Mouse (Mus musculus) heart, embryonic 13.5 days (tissue): ENCODE measurements around the gene Lrrc75b. TPM values are rescaled to one million over a fixed set of nuclear protein-coding genes. Genes with fewer than 3 reads are reported as not detected.
A peak's percentile ranks its signal among the peaks of the same experiment; 100 is the strongest.
"Not testable (repeated sequence)": the region's sequence is repeated elsewhere in the genome, so short reads cannot be mapped to it uniquely, and the experiment has no call there.

Experiments
- ATAC-seq: fragments of 200-750 bp; cut with Nextera tagmentation; 2 replicates; pipeline ENCODE4 v1.8.0; 2017; ENCODE audit warnings: moderate TSS enrichment; ENCODE audit not compliant: insufficient number of reproducible peaks, low FRiP score, low TSS enrichment; ENCODE audit errors: extremely low read depth
- H3K27ac ChIP-seq: fragments of 300-500 bp; sonication (generic); replicated peaks from 2 replicates; pipeline ENCODE4 v1.5.1; 2015; ENCODE audit warnings: moderate library complexity, mild to moderate bottlenecking, inconsistent platforms
- H3K27me3 ChIP-seq: fragments of 300-500 bp; sonication (generic); replicated peaks from 2 replicates; pipeline ENCODE4 v1.6.1; 2015; ENCODE audit warnings: mild to moderate bottlenecking, inconsistent platforms
- H3K36me3 ChIP-seq: fragments of 300-500 bp; sonication (generic); 2 replicates; pipeline ENCODE4 v1.6.1; 2015; ENCODE audit warnings: mild to moderate bottlenecking, inconsistent platforms
- H3K4me1 ChIP-seq: fragments of 300-500 bp; sonication (generic); 2 replicates; pipeline ENCODE4 v1.6.1; 2015; ENCODE audit warnings: inconsistent platforms
- H3K4me2 ChIP-seq: fragments of 300-500 bp; sonication (generic); 2 replicates; pipeline ENCODE4 v1.6.1; 2015; ENCODE audit warnings: inconsistent platforms, mild to moderate bottlenecking, moderate library complexity
- H3K4me3 ChIP-seq: fragments of 300-500 bp; sonication (generic); 2 replicates; pipeline ENCODE4 v1.5.1; 2015; ENCODE audit warnings: moderate library complexity, mild to moderate bottlenecking, inconsistent platforms
- H3K9ac ChIP-seq: fragments of 300-500 bp; sonication (generic); 2 replicates; pipeline ENCODE4 v1.6.1; 2015; ENCODE audit warnings: inconsistent platforms, mild to moderate bottlenecking, moderate library complexity
- H3K9me3 ChIP-seq: fragments of 300-500 bp; sonication (generic); 2 replicates; pipeline ENCODE4 v1.6.1; 2016; ENCODE audit warnings: inconsistent platforms
- WGBS: fragments of 180-500 bp; shearing (Covaris S2); methylation state at CpG from one replicate; pipeline ENCODE4 v1.1.7; 2015; ENCODE audit warnings: mixed read lengths; 5-methylcytosine and 5-hydroxymethylcytosine counted together
- polyA plus RNA-seq: library from polyadenylated mRNA; unstranded; fragments of >200 nt; fragmentation: Nextera tagmentation; extraction: Ambion mirVana; gene quantifications from 2 replicates; pipeline ENCODE4 v1.2.1, GENCODE M21; 2015

Gene Lrrc75b
- polyA plus RNA-seq, 1 experiment from 2014 or later: 1.2 TPM

DNA sequence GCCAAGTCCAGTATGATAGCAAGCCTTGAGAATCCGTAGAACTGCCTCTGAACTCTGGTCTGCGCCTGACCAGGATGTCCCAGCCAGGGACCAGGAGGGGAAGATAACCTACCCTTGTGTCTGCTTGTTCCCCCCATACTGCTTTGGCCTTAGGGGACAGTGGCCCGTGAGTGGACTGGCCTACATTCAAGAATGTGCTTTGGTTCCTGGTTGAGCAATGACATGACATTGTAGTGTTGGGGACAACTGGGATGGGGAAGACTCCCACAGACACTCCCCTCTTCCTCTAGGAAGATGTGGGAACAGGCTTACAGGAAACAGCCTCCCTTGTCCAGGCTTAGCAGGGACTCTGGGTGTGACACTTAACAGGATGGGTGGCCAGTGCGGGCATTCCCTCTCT, 27.7 kb upstream of the Lrrc75b start:
- H3K27ac ChIP-seq: peak overlapping the region; percentile 40
- H3K4me1 ChIP-seq: peaks cover 53% of the 10 kb centered on the region
- no peak overlapping the region for H3K4me3 ChIP-seq
- no peak for ATAC-seq
- H3K36me3 ChIP-seq: no peaks in the 10 kb centered on the region
- H3K9ac ChIP-seq: no peak overlapping the region
- H3K4me2 ChIP-seq: no peak overlapping the region
- H3K27me3 ChIP-seq: peaks cover 29% of the 10 kb centered on the region
- no peaks in the 10 kb centered on the region for H3K9me3 ChIP-seq
- 59% methylated on average over 4 of the region's 4 CpGs for WGBS

DNA sequence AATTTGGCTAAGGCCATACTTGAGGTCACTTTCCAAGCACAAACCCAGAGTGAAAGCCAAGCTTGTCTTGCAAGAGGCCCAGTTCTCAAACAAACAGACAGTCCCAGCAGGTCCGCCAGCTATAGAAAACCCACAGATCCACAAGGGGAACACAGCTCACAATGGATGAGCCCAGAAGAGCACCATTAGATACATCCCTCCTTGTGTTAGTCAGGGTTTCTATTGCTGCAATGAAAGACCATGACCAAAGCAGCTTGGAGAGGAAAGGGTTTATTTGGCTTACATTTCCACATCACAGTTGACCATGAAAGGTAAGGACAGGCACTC, 26.4 kb upstream of the Lrrc75b start:
- Histone ChIP-seq H3K4me3 (no peak overlapping the region), H3K4me1 (peaks cover 40% of the 10 kb centered on the region), H3K27me3 (peaks cover 34% of the 10 kb centered on the region), H3K36me3 (no peaks in the 10 kb centered on the region), H3K9ac (no peak overlapping the region), H3K9me3 (no peaks in the 10 kb centered on the region), H3K4me2 (no peak overlapping the region), H3K27ac (no peak overlapping the region)
- ATAC-seq: no peak
- WGBS: 97% methylated on average over 1 of the region's 1 CpGs

DNA sequence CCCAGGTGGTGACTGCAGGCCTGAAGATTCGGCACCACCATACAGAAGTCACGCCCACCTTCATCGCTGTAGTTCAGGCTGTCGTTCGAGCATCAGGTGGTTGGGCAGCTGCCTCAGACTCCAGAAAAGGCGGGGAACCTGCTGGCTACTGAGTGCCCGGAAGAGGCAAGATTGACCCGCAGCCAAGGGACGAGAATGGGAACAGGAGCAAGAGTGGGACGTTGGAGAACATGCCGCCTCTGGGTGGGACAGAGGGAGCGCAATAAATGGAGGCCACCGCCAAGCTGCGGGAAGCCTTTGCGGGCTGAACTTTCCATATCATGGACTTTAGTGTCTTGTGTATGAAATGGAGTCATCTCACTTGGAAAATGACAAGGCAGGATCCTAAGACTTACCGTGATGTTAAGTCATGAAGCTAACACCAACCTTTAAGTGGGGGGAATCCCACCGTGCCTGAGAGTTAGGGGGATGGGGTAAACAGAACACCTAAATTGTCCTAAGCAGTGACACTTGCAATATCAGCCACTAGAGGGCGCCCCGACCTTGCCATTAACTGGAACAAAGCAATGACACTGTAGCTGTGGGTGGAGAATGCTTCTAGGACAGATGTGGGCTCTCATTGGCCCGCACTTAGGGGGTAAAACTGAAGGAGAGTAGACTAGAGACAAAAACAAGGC, 25.9 kb upstream of the Lrrc75b start:
- peaks cover 34% of the 10 kb centered on the region for H3K27me3 ChIP-seq
- H3K36me3 ChIP-seq: no peaks in the 10 kb centered on the region
- peak overlapping the region; percentile 1; the same call in 1 of the 2 replicates for H3K4me3 ChIP-seq
- H3K4me1 ChIP-seq: peaks cover 35% of the 10 kb centered on the region
- H3K9ac ChIP-seq: peak overlapping the region; percentile 7; the same call in 1 of the 2 replicates
- no peak for ATAC-seq
- no peak overlapping the region for H3K27ac ChIP-seq
- H3K9me3 ChIP-seq: no peaks in the 10 kb centered on the region
- peak overlapping the region; percentile 46 for H3K4me2 ChIP-seq
- 20% methylated on average over 20 of the region's 20 CpGs for WGBS

DNA sequence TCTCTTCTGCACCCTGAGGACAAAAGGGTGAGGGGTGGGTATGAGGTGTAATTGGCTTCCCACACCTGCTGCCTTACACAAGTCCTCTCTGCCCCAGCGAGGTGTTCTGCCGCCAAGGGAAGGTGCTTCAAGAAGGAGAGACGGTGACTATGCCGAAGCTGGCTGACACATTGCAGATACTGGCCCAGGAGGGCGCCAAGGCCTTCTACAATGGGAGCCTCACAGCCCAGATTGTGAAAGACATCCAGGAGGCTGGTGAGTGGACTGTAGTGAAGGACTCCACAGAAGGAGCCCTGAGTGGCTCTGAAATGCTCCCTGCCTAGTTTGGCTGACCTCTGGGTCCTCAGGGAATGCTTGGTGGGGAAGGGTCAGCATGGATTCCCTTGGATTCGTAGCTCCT, 19.0 kb upstream of the Lrrc75b start:
- WGBS: 73% methylated on average over 6 of the region's 6 CpGs
- H3K27ac ChIP-seq: no peak overlapping the region

DNA sequence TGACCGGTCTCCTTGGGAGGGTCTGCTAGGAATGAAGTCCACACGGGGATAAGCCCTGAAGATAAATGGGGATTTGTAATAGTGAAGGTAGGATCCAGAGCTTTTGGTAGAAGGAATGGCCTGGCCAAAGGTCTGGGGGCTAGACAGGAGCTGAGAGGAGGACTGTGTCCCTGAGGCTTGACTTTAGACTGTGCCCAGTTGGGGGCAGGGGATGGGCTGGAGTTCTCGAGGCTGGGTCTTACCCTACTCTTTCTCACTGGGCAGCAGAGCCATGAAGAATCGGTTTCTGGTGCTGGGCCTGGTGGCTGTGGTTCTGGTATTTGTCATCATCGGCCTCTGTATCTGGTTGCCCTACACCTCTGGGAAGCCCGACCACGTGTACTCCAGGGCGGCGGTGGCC, 13.8 kb upstream of the Lrrc75b start:
- H3K4me3 ChIP-seq: no peak overlapping the region
- peaks cover 15% of the 10 kb centered on the region for H3K27me3 ChIP-seq
- no peak overlapping the region for H3K9ac ChIP-seq
- H3K9me3 ChIP-seq: no peaks in the 10 kb centered on the region
- H3K27ac ChIP-seq: no peak overlapping the region
- WGBS: 70% methylated on average over 9 of the region's 9 CpGs
- no peak for ATAC-seq
- H3K36me3 ChIP-seq: no peaks in the 10 kb centered on the region
- H3K4me1 ChIP-seq: peaks cover under 1% of the 10 kb centered on the region; the same call in 1 of the 2 replicates
- no peak overlapping the region for H3K4me2 ChIP-seq

More for the DNA sequence above, 19.0 kb upstream of the Lrrc75b start:
- Histone ChIP-seq H3K4me3 (no peak overlapping the region), H3K4me2 (no peak overlapping the region), H3K36me3 (no peaks in the 10 kb centered on the region), H3K9me3 (no peaks in the 10 kb centered on the region), H3K4me1 (no peaks in the 10 kb centered on the region), H3K27me3 (peaks cover 14% of the 10 kb centered on the region), H3K9ac (no peak overlapping the region)
- ATAC-seq: no peak

DNA sequence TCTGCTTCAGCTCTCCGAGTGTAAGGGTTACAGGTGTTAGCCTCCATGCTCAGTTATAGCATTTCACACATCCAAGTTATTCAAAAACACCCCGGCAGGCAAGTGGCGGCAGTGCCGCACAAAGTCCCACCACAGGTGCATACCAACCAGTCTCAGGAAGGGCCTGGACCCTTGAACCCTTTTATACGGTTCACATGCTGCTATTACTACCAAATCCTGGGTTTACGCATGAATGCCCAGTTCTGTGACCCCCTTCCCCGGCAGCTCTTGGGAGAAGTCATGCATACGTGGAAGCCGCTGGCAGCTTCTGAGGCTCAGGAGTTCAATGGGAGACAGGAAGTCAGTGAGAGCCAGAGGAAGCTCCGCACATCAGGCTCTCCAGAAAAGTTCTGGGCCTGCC, 13.1 kb upstream of the Lrrc75b start:
- Histone ChIP-seq H3K4me1 (peaks cover 8% of the 10 kb centered on the region), H3K9ac (no peak overlapping the region), H3K9me3 (no peaks in the 10 kb centered on the region), H3K36me3 (no peaks in the 10 kb centered on the region), H3K27me3 (peaks cover 23% of the 10 kb centered on the region), H3K4me2 (no peak overlapping the region), H3K27ac (no peak overlapping the region), H3K4me3 (no peak overlapping the region)
- no peak for ATAC-seq
- WGBS: 79% methylated on average over 10 of the region's 10 CpGs

DNA sequence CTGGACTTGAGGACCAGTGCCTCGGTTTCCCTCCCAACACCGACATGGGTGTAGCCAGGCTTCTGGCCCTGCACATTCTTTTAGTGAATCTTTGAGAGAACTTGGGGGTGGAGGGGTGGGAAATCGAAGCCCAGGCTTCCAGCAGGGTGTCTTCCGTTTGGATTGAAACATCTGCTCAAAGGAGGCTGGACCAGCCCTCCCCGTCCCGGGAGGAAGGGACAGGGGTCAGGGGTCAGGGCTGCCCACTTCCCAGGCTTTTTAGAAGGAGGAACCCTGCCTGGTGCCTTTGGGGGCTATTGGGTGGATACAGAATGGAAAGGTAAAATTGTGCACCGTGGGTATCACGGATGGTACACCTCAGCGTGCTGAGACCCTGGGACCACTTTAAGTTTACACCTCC, 11.8 kb upstream of the Lrrc75b start:
- H3K4me3 ChIP-seq: no peak overlapping the region
- H3K27me3 ChIP-seq: peaks cover 25% of the 10 kb centered on the region
- no peaks in the 10 kb centered on the region for H3K36me3 ChIP-seq
- H3K9ac ChIP-seq: no peak overlapping the region
- no peak for ATAC-seq
- WGBS: 48% methylated on average over 9 of the region's 9 CpGs
- H3K27ac ChIP-seq: no peak overlapping the region
- H3K4me2 ChIP-seq: no peak overlapping the region
- H3K4me1 ChIP-seq: peaks cover 10% of the 10 kb centered on the region
- H3K9me3 ChIP-seq: no peaks in the 10 kb centered on the region

DNA sequence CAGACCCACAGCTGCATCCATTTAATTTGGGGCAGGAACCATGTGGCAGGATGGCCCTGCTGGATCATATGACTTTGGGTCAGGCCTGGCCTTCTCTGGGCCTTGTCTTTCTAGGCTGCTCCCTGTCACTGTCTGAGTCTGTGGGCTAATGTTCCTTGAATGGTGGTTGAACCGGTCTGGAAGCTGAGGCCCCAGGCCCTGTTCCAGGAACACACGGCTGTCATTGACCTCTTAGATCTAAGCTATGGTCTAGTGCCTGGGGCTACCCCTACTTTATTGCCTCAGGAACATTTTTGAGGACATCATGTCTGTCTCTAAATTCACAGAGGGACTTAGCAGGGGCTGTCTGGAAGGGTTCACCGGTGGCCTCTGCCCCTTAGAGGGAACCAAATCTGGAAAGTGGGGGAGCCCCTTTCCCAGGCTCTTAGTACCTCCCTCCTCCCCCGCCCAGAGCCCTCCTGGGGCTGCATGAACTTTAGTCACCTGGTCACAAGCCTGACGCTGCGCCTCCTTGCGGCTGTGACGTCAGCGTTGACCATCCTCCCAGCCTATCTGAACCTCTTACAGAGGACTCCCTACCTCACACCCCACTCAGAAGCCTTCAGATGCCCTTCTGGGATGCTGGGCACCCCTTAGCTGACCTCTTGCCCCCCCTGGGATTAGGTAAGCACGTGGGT, 11.0 kb upstream of the Lrrc75b start:
- Histone ChIP-seq H3K4me2 (no peak overlapping the region), H3K27me3 (peaks cover 25% of the 10 kb centered on the region), H3K27ac (no peak overlapping the region), H3K36me3 (no peaks in the 10 kb centered on the region), H3K9ac (no peak overlapping the region), H3K9me3 (no peaks in the 10 kb centered on the region), H3K4me3 (no peak overlapping the region), H3K4me1 (peaks cover 10% of the 10 kb centered on the region)
- no peak for ATAC-seq
- 37% methylated on average over 10 of the region's 10 CpGs for WGBS

DNA sequence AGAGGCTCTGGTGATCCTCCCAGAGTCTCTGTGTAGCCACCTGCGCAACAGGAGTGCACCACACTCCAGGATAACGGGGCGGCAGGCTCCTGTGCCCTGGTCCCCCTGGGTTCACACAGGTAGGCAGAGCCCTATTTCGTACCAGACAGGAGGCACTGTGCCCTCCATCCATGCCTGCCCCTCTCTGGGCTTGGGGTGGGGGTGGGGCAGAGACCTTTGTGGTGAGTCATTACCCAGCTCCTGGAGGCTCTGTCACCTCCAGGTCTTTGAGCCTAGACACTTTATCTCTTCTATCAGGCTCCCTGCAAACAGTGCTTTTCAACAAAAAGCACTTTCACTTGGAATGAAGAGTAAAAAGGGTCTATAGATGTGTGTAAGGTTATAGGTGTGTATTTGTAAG, 8.7 kb upstream of the Lrrc75b start:
- H3K4me1 ChIP-seq: peaks cover 10% of the 10 kb centered on the region
- no peak overlapping the region for H3K9ac ChIP-seq
- H3K36me3 ChIP-seq: no peaks in the 10 kb centered on the region
- no peak overlapping the region for H3K4me3 ChIP-seq
- ATAC-seq: no peak
- no peak overlapping the region for H3K27ac ChIP-seq
- H3K4me2 ChIP-seq: peak overlapping the region; percentile 33; the same call in 1 of the 2 replicates
- peaks cover 36% of the 10 kb centered on the region for H3K27me3 ChIP-seq
- H3K9me3 ChIP-seq: no peaks in the 10 kb centered on the region
- 13% methylated on average over 4 of the region's 4 CpGs for WGBS

DNA sequence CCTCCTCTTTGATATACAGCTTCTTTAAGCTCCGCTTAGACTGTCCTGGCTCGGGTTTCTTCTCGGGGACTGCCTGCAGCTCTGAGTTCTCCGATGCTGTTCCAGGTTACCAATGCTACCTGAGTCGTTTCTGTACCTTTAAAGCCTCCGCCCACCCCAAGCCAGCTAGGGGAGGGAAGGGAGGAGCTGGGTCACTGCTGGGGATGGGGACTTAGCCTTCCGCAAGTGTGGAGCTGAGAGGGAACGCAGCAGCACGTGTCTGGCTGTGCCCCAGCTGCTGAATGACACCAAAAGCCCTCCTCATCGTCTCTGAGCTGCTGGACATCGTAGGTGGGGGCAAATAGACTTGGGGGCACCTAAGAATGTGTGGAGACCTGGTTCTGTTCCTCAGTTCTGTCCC, 8.3 kb upstream of the Lrrc75b start:
- peak overlapping the region; percentile 28; the same call in 1 of the 2 replicates for H3K9ac ChIP-seq
- 8% methylated on average over 11 of the region's 11 CpGs for WGBS
- H3K9me3 ChIP-seq: no peaks in the 10 kb centered on the region
- H3K4me1 ChIP-seq: peaks cover 10% of the 10 kb centered on the region
- H3K4me2 ChIP-seq: peak overlapping the region; percentile 33
- H3K27ac ChIP-seq: no peak overlapping the region
- no peak overlapping the region for H3K4me3 ChIP-seq
- peaks cover 40% of the 10 kb centered on the region for H3K27me3 ChIP-seq
- ATAC-seq: no peak
- no peaks in the 10 kb centered on the region for H3K36me3 ChIP-seq

DNA sequence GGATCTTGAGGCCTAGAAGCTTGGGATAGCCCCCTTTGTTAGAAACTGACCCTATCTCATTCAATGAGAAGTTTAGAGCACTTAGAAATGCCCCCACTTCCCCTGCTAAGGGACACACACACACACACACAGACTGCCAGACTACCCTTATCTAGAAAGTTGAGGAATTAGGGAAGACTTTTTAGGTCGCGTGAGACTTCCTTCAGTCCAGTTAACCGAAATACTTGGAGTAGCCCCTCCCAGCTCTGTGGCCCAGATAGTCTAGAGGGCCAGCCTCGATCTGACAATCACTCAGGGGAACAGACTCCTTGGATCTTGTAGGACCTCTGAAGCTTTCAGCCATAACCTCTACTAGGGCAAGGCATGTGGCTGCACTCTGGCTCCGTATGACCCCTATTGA, 7.9 kb upstream of the Lrrc75b start:
- WGBS: 17% methylated on average over 5 of the region's 5 CpGs
- Histone ChIP-seq H3K4me2 (peak overlapping the region; percentile 33), H3K27ac (no peak overlapping the region), H3K27me3 (peaks cover 42% of the 10 kb centered on the region), H3K9ac (no peak overlapping the region), H3K9me3 (no peaks in the 10 kb centered on the region), H3K4me1 (peaks cover 10% of the 10 kb centered on the region), H3K36me3 (no peaks in the 10 kb centered on the region), H3K4me3 (no peak overlapping the region)
- ATAC-seq: no peak

DNA sequence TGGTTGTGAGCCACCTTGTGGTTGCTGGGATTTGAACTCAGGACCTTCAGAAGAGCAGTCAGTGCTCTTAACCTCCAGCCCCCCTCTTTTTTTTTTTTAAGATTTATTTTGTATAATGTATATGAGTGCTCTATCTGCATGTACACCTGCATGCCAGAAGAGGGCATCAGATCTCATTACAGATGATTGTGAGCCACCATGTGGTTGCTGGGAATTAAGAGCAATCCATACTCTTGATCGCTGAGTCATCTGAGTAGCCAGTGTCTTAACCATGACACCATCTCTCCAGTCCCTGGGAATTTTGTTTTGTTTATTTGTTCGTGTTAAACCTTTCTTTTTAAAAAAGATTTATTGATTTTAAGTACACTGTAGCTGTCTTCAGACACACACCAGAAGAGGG, 6.6 kb upstream of the Lrrc75b start:
- 71% methylated on average over 2 of the region's 2 CpGs for WGBS
- not testable (repeated sequence) for H3K4me2 ChIP-seq, H3K36me3 ChIP-seq, H3K4me1 ChIP-seq, H3K27ac ChIP-seq, H3K9ac ChIP-seq, ATAC-seq, H3K9me3 ChIP-seq, H3K4me3 ChIP-seq
- peaks cover 43% of the 10 kb centered on the region for H3K27me3 ChIP-seq
